ENCODE assay signal across 32 mouse cellular contexts in the genomic region with DNA sequence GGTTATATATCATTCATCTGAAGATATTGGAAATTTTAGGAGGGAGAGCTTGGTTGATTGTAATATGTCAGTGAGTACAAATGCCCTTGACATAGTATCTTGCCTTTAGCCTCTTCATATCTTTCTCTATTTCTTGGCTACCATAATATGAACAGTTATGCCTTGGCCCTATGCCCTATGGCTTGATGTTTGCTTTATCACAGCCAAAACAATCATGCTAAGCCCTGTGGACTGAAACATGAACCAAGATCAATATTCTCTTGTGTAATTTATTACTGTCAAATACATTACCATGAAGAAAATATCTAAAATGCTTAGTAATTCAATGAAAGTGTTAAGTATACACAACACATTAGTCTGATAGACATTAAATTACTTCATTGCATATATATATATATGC.
"Had no signal": no experiment of that assay in that cellular context is flagged by ENCODE, and none has a peak within 500 bp of the region (broad histone marks: within the 10 kb centered on the region; RNA-seq: fewer than 3 reads in every experiment).

No protein-coding gene starts in this region.

- DNase-seq: left cerebral cortex, postnatal 4 days; liver; liver, embryonic 13.5 days; lung, adult 18-20 months; lung, adult 2 months; lung, embryonic 14.5 days; lung, postnatal 10 days; lung, postnatal 14 days; lung, postnatal 36 days; lung, postnatal 4 days; midbrain, embryonic 14.5 days had no signal

- H3K4me1 ChIP-seq: limb, embryonic 10.5 days; limb, embryonic 12.5 days; limb, embryonic 13.5 days; limb, embryonic 15.5 days; liver, embryonic 12.5 days; liver, embryonic 13.5 days; liver, embryonic 15.5 days; lung, embryonic 15.5 days; megakaryocyte, embryonic 14.5 days; midbrain, embryonic 10.5 days; midbrain, embryonic 12.5 days; midbrain, embryonic 13.5 days; midbrain, embryonic 15.5 days; neural tube, embryonic 12.5 days had no signal

- H3K27ac ChIP-seq: left cerebral cortex, adult 2 months; limb, embryonic 10.5 days; limb, embryonic 12.5 days; limb, embryonic 13.5 days; limb, embryonic 15.5 days; liver, embryonic 12.5 days; liver, embryonic 13.5 days; liver, embryonic 14.5 days; liver, embryonic 15.5 days; lung, embryonic 15.5 days; macrophage; midbrain, embryonic 10.5 days; midbrain, embryonic 12.5 days; midbrain, embryonic 13.5 days; midbrain, embryonic 15.5 days; neural tube, embryonic 12.5 days had no signal

- H3K4me2 ChIP-seq: limb, embryonic 12.5 days; limb, embryonic 13.5 days; limb, embryonic 15.5 days; liver, embryonic 11.5 days; liver, embryonic 12.5 days; liver, embryonic 13.5 days; liver, embryonic 15.5 days; lung, embryonic 14.5 days; lung, embryonic 15.5 days; midbrain, embryonic 11.5 days; midbrain, embryonic 12.5 days; midbrain, embryonic 13.5 days; midbrain, embryonic 15.5 days; neural tube, embryonic 12.5 days had no signal

- ATAC-seq: liver, embryonic 12.5 days; lung, postnatal 0 days; midbrain, embryonic 13.5 days; midbrain, embryonic 15.5 days; midbrain, embryonic 16.5 days had no signal

- H3K9me3 ChIP-seq: limb, embryonic 10.5 days; limb, embryonic 12.5 days; limb, embryonic 13.5 days; limb, embryonic 15.5 days; liver, embryonic 12.5 days; liver, embryonic 13.5 days; liver, embryonic 15.5 days; lung, embryonic 15.5 days; midbrain, embryonic 10.5 days; midbrain, embryonic 12.5 days; midbrain, embryonic 13.5 days; midbrain, embryonic 15.5 days; neural tube, embryonic 12.5 days had no signal

- H3K36me3 ChIP-seq: limb, embryonic 10.5 days; limb, embryonic 12.5 days; limb, embryonic 13.5 days; limb, embryonic 15.5 days; liver, embryonic 12.5 days; liver, embryonic 13.5 days; liver, embryonic 15.5 days; lung, embryonic 15.5 days; midbrain, embryonic 10.5 days; midbrain, embryonic 12.5 days; midbrain, embryonic 13.5 days; midbrain, embryonic 15.5 days; neural tube, embryonic 12.5 days had no signal

- H3K27me3 ChIP-seq: limb, embryonic 12.5 days; limb, embryonic 13.5 days; limb, embryonic 15.5 days; liver, embryonic 12.5 days; liver, embryonic 13.5 days; liver, embryonic 15.5 days; lung, embryonic 15.5 days; megakaryocyte, embryonic 14.5 days; midbrain, embryonic 12.5 days; midbrain, embryonic 13.5 days; midbrain, embryonic 15.5 days; neural tube, embryonic 12.5 days had no signal

- H3K4me3 ChIP-seq: left cerebral cortex, adult 2 months; limb, embryonic 10.5 days; limb, embryonic 12.5 days; limb, embryonic 13.5 days; limb, embryonic 15.5 days; liver, embryonic 12.5 days; liver, embryonic 13.5 days; liver, embryonic 15.5 days; lung, embryonic 15.5 days; megakaryocyte, embryonic 14.5 days; midbrain, embryonic 10.5 days; midbrain, embryonic 12.5 days; midbrain, embryonic 13.5 days; midbrain, embryonic 15.5 days; myocyte; neural tube, embryonic 12.5 days had no signal

- H3K9ac ChIP-seq: limb, embryonic 12.5 days; limb, embryonic 13.5 days; limb, embryonic 15.5 days; liver, embryonic 12.5 days; liver, embryonic 13.5 days; liver, embryonic 14.5 days; liver, embryonic 15.5 days; lung, embryonic 14.5 days; lung, embryonic 15.5 days; midbrain, embryonic 12.5 days; midbrain, embryonic 13.5 days; midbrain, embryonic 15.5 days; neural tube, embryonic 12.5 days had no signal
